Mouse (Mus musculus): ENCODE data around the gene H2-Eb2.

GRCm38 (mm10) chr17:34388513-34388912 lies 63.0 kb downstream of the H2-Eb2 start:
- no peak for TF ChIP-seq POLR2A (IDR thresholded peaks at IDR 0.05; ENCODE audit: insufficient read depth, low read depth, low read length)
- TF ChIP-seq CTCF (IDR thresholded peaks at IDR 0.05; ENCODE audit: insufficient read depth, low read depth, low read length): no peak

Data from olfactory bulb, adult 2 months (tissue).